Mouse (Mus musculus): Measurements from ENCODE around the gene H2al2a.

- TF ChIP-seq CTCF (IDR thresholded peaks at IDR 0.05; ENCODE audit: low read depth) (no peak), EP300 (IDR thresholded peaks at IDR 0.05; ENCODE audit: low read depth) (no peak)
Observed at GRCm38 (mm10) chr2:18034371-18035250, 37.9 kb upstream of the H2al2a start.
